Mouse (Mus musculus) liver, postnatal 0 days (tissue): Measurements from ENCODE around the gene Olfr329-ps. TPM values are rescaled to one million over a fixed set of nuclear protein-coding genes. Genes with fewer than 3 reads are reported as not detected.

Experiments used
- ATAC-seq: fragments of 200-750 bp; cut with Nextera tagmentation; 2 replicates; pipeline ENCODE4 v1.8.0; 2017; ENCODE audit warnings: mild to moderate bottlenecking, moderate library complexity
- DNase-seq: peaks from one replicate; pipeline ENCODE4 v3.0.0-alpha.2; 2016
- H3K27ac ChIP-seq: fragments of 300-500 bp; sonication (generic); 2 replicates; pipeline ENCODE4 v1.5.1; 2014; ENCODE audit warnings: antibody characterized with exemption, moderate library complexity, mild to moderate bottlenecking, low read depth
- H3K27me3 ChIP-seq: fragments of 300-500 bp; sonication (generic); 2 replicates; pipeline ENCODE4 v1.6.1; 2014; ENCODE audit warnings: low read length, control low read depth, mixed read lengths; ENCODE audit not compliant: insufficient read depth
- H3K36me3 ChIP-seq: fragments of 300-500 bp; sonication (generic); replicated peaks from 2 replicates; pipeline ENCODE4 v1.6.1; 2014; ENCODE audit warnings: mild to moderate bottlenecking, control low read depth, low read length, moderate library complexity, mixed read lengths; ENCODE audit not compliant: insufficient read depth
- H3K4me1 ChIP-seq: fragments of 300-500 bp; sonication (generic); 2 replicates; pipeline ENCODE4 v1.6.1; 2014; ENCODE audit warnings: antibody characterized with exemption, mild to moderate bottlenecking, control low read depth; ENCODE audit not compliant: insufficient read depth
- H3K4me2 ChIP-seq: fragments of 300-500 bp; sonication (generic); 2 replicates; pipeline ENCODE4 v1.6.1; 2014; ENCODE audit warnings: low read depth, mild to moderate bottlenecking, low read length, moderate library complexity, mixed read lengths
- H3K4me3 ChIP-seq: fragments of 300-500 bp; sonication (generic); 2 replicates; pipeline ENCODE4 v1.5.1; 2014; ENCODE audit warnings: low read depth, low read length
- H3K9ac ChIP-seq: fragments of 300-500 bp; sonication (generic); replicated peaks from 2 replicates; pipeline ENCODE4 v1.6.1; 2014; ENCODE audit warnings: mild to moderate bottlenecking, moderate library complexity
- H3K9me3 ChIP-seq: fragments of 300-500 bp; sonication (generic); 2 replicates; pipeline ENCODE4 v1.6.1; 2016; ENCODE audit warnings: mild to moderate bottlenecking, control low read depth, low read length, mixed read lengths
- CTCF ChIP-seq: sonication (generic); IDR thresholded peaks from 2 replicates; pipeline ENCODE4 v1.5.1; 2016; ENCODE audit warnings: antibody characterized with exemption, low read depth
- EP300 ChIP-seq: IDR thresholded peaks from 2 replicates; pipeline ENCODE4 v1.6.1; 2016; ENCODE audit warnings: antibody characterized with exemption, low read depth, mild to moderate bottlenecking
- WGBS: fragments of 180-500 bp; shearing (Covaris S2); extraction: QIAGEN DNeasy Blood & Tissue Kit; methylation state at CpG from one replicate; pipeline ENCODE4 v1.1.7; 2014; ENCODE audit not compliant: insufficient replicate concordance; 5-methylcytosine and 5-hydroxymethylcytosine counted together
- polyA plus RNA-seq: library from polyadenylated mRNA; unstranded; fragments of >200 nt; fragmentation: Nextera tagmentation; extraction: Ambion mirVana; gene quantifications from 2 replicates; pipeline ENCODE4 v1.2.1, GENCODE M21; 2015

Olfr329-ps gene
- polyA plus RNA-seq, 1 experiment from 2014 or later: not detected

- no peak for TF ChIP-seq EP300
- peak; percentile 20; the same call in 1 of the 2 replicates for TF ChIP-seq CTCF
- Histone ChIP-seq H3K9ac (no peak overlapping the region), H3K4me1 (no peaks in the 10 kb centered on the region), H3K4me2 (no peak overlapping the region), H3K27me3 (no peaks in the 10 kb centered on the region), H3K27ac (no peak overlapping the region), H3K36me3 (no peaks in the 10 kb centered on the region), H3K4me3 (no peak overlapping the region), H3K9me3 (no peaks in the 10 kb centered on the region)
- DNase-seq: no peak
- WGBS: 51% methylated on average over 3 of the region's 3 CpGs
- no peak for ATAC-seq
Observed at GRCm38 (mm10) chr11:58499290-58499689, 46.9 kb downstream of the Olfr329-ps start.

DNA sequence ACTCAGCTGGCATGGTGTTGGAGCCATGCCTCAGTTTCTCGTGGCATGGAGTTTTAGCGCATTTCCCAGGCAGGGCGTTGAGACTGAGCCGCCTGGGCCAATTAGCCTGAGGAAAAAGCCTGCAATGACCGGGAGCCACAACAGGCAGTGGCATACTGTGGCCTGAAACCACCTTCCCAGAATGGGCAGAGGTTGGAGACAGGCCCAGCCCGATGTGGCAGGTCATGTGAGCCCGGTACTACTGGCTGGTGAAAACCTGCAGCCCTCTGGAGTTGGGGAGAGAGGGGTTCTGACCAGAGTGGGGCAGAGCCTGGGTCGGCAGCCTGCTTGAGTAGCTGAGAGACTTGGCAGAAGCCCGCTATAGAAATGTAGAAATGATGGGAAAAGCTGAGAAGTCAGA, 47.5 kb downstream of the Olfr329-ps start:
- no peak for TF ChIP-seq CTCF
- no peak for TF ChIP-seq EP300
- Histone ChIP-seq H3K27me3 (no peaks in the 10 kb centered on the region), H3K9ac (no peak overlapping the region), H3K9me3 (no peaks in the 10 kb centered on the region), H3K4me2 (no peak overlapping the region), H3K4me1 (no peaks in the 10 kb centered on the region), H3K4me3 (no peak overlapping the region), H3K36me3 (no peaks in the 10 kb centered on the region), H3K27ac (no peak overlapping the region)
- ATAC-seq (no peak), DNase-seq (no peak)
- WGBS: 83% methylated on average over 9 of the region's 9 CpGs

- DNase-seq: no peak
- H3K4me2 ChIP-seq: no peak within 1 kb of the TSS
- H3K36me3 ChIP-seq: no peaks in the 10 kb centered on the region
- H3K27ac ChIP-seq: no peak within 1 kb of the TSS
- WGBS: 76% methylated on average over 2 of the region's 2 CpGs
- no peak within 1 kb of the TSS for H3K4me3 ChIP-seq
- no peak for ATAC-seq
- no peaks in the 10 kb centered on the region; the same call in 1 of the 2 replicates for H3K4me1 ChIP-seq
- no peaks in the 10 kb centered on the region for H3K27me3 ChIP-seq
- TF ChIP-seq CTCF (no peak), EP300 (no peak)
- no peaks in the 10 kb centered on the region for H3K9me3 ChIP-seq
- no peak within 1 kb of the TSS for H3K9ac ChIP-seq
Observed at GRCm38 (mm10) chr11:58492455-58492854, 53.8 kb downstream of the Olfr329-ps start, which contains the start of gene Olfr332. Gene Olfr332, minus strand, starts transcription at chr11:58492555.

Other genes with a start within 250 kb of the Olfr329-ps start
- 3.3 and 4.0 TPM in 2 replicates for gene Zfp692, start 239.4 kb downstream of the Olfr329-ps start, polyA plus RNA-seq
- gene Zfp672, start 216.1 kb downstream of the Olfr329-ps start, polyA plus RNA-seq: 44.4 and 46.2 TPM in 2 replicates
- 10.5 and 11.0 TPM in 2 replicates for gene Sh3bp5l, start 215.7 kb downstream of the Olfr329-ps start, polyA plus RNA-seq
- gene Lypd8, start 167.4 kb downstream of the Olfr329-ps start, polyA plus RNA-seq: not detected in 2 replicates
- gene 1810065E05Rik, start 125.3 kb downstream of the Olfr329-ps start, polyA plus RNA-seq: not detected in 2 replicates
- not detected in 2 replicates for gene Gm12253, start 113.9 kb downstream of the Olfr329-ps start, polyA plus RNA-seq
- not detected in 2 replicates for gene Lypd9, start 93.5 kb downstream of the Olfr329-ps start, polyA plus RNA-seq
- not detected in 2 replicates for gene Olfr30, start 84.2 kb downstream of the Olfr329-ps start, polyA plus RNA-seq
- not detected in 2 replicates for gene Olfr332, start 53.9 kb downstream of the Olfr329-ps start, polyA plus RNA-seq
- gene Olfr331, start 43.9 kb downstream of the Olfr329-ps start, polyA plus RNA-seq: not detected in 2 replicates
- gene Olfr330, start 11.6 kb downstream of the Olfr329-ps start, polyA plus RNA-seq: not detected in 2 replicates
- gene Olfr328, start 9.2 kb upstream of the Olfr329-ps start, polyA plus RNA-seq: not detected in 2 replicates
- not detected in 2 replicates for gene Olfr224, start 24.1 kb upstream of the Olfr329-ps start, polyA plus RNA-seq
- not detected in 2 replicates for gene Olfr325, start 31.3 kb upstream of the Olfr329-ps start, polyA plus RNA-seq
- not detected in 2 replicates for gene Olfr324, start 48.7 kb upstream of the Olfr329-ps start, polyA plus RNA-seq
- not detected in 2 replicates for gene 2210407C18Rik, start 69.7 kb upstream of the Olfr329-ps start, polyA plus RNA-seq
- gene Olfr323, start 84.1 kb upstream of the Olfr329-ps start, polyA plus RNA-seq: not detected in 2 replicates
- gene Trim58, start 94.0 kb upstream of the Olfr329-ps start, polyA plus RNA-seq: 5.8 and 5.9 TPM in 2 replicates
- gene Olfr322, start 112.4 kb upstream of the Olfr329-ps start, polyA plus RNA-seq: 0.06 TPM in 1 of 2 replicates, not detected in the other
- not detected in 2 replicates for gene Olfr320, start 134.7 kb upstream of the Olfr329-ps start, polyA plus RNA-seq
- gene Olfr319, start 152.7 kb upstream of the Olfr329-ps start, polyA plus RNA-seq: not detected in 2 replicates
- not detected in 2 replicates for gene Olfr318, start 177.6 kb upstream of the Olfr329-ps start, polyA plus RNA-seq
- not detected in 2 replicates for gene Olfr317, start 192.8 kb upstream of the Olfr329-ps start, polyA plus RNA-seq
- not detected in 2 replicates for gene Olfr316, start 206.3 kb upstream of the Olfr329-ps start, polyA plus RNA-seq
- gene Olfr315, start 226.8 kb upstream of the Olfr329-ps start, polyA plus RNA-seq: not detected in 2 replicates
- gene Olfr314, start 236.5 kb upstream of the Olfr329-ps start, polyA plus RNA-seq: not detected in 2 replicates